Mouse (Mus musculus) embryonic fibroblast, embryonic 13.5 days (primary cell): ENCODE measurements at regions not wholly inside any gene's neighbourhood (a gene's known extent, or its start where the extent isn't known, plus 50 kb on each side); places are given as distances from the start of the nearest gene placed in this dataset.

ENCODE experiments used
- CTCF ChIP-seq: IDR thresholded peaks from 2 replicates; pipeline ENCODE4 v1.5.1; 2011; ENCODE audit warnings: mild to moderate bottlenecking, control low read depth, low read length, moderate library complexity, borderline replicate concordance; ENCODE audit not compliant: insufficient read depth
- POLR2A ChIP-seq: IDR thresholded peaks from 2 replicates; pipeline ENCODE4 v1.6.1; 2011; ENCODE audit warnings: low read depth, mild to moderate bottlenecking, control low read depth, low read length, moderate library complexity

DNA sequence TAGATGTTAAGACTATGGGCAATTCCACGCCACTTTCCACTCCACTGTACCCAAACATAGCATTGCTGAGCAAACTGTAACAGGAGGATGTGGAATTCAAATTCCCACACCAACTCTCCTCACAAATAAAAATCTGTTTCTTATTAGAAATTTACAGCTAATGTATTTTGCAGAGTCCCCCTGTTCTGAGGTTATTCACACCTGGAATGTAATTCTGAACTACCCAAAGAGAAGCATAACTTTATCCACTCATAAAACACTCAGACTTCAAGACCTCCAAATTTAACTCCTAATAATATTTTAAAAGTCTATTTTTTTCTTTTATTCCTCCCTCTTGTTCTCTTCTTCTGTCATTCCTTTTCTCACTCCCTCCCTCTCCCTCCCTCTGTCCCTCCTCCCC, 1698.0 kb upstream of the Slc10a2 start:
- no peak for TF ChIP-seq POLR2A
- no peak for TF ChIP-seq CTCF
